Mouse (Mus musculus): Measurements from ENCODE around the gene Bex6. TPM values are rescaled to one million over a fixed set of nuclear protein-coding genes. Genes with fewer than 3 reads are reported as not detected.

The Bex6 gene
- total RNA-seq (2014; rRNA removed): not detected in 2 replicates
- not detected in 2 replicates for polyA plus RNA-seq (2015; fragmentation: Nextera tagmentation; extraction: Ambion mirVana)

- ATAC-seq (ENCODE audit: low FRiP score): no peak
- TF ChIP-seq CTCF (IDR thresholded peaks at IDR 0.05): no peak
- no peak within 1 kb of the TSS for H3K27ac ChIP-seq (ENCODE audit: low read depth, low read length)
These were observed at the start of gene Bex6 for GRCm38 (mm10) chr16:32179333-32179901. Gene Bex6, plus strand, starts transcription at chr16:32179823.

GRCm38 (mm10) chr16:32130190-32130826 lies 49.3 kb upstream of the Bex6 start:
- ATAC-seq (ENCODE audit: low FRiP score) (no peak), DNase-seq (ENCODE audit: low spot score) (no peak)
- H3K4me3 ChIP-seq (ENCODE audit: low read depth, low read length): no peak overlapping the region
- no peaks in the 10 kb centered on the region for H3K36me3 ChIP-seq (ENCODE audit: insufficient read depth, low read length)
- WGBS: 78% methylated on average over 16 of the region's 16 CpGs
- H3K4me1 ChIP-seq (ENCODE audit: insufficient read depth, low read length): no peaks in the 10 kb centered on the region
- H3K9ac ChIP-seq (replicated peaks; ENCODE audit: low read length, poor library complexity, severe bottlenecking): no peak overlapping the region
- TF ChIP-seq CTCF (IDR thresholded peaks at IDR 0.05): no peak
- H3K27ac ChIP-seq (ENCODE audit: low read depth, low read length): no peak overlapping the region
- H3K9me3 ChIP-seq (ENCODE audit: low read length): no peaks in the 10 kb centered on the region
- no peaks in the 10 kb centered on the region for H3K27me3 ChIP-seq (ENCODE audit: insufficient read depth, low read length)
- H3K4me2 ChIP-seq (ENCODE audit: low read depth, low read length, poor library complexity, severe bottlenecking): no peak overlapping the region

More at GRCm38 (mm10) chr16:32179333-32179901, at the start of gene Bex6:
- Histone ChIP-seq H3K27me3 (ENCODE audit: insufficient read depth, low read length) (no peaks in the 10 kb centered on the region), H3K9ac (replicated peaks; ENCODE audit: low read length, poor library complexity, severe bottlenecking) (no peak within 1 kb of the TSS), H3K4me1 (ENCODE audit: insufficient read depth, low read length) (no peaks in the 10 kb centered on the region), H3K36me3 (ENCODE audit: insufficient read depth, low read length) (no peaks in the 10 kb centered on the region), H3K4me3 (ENCODE audit: low read depth, low read length) (no peak within 1 kb of the TSS), H3K9me3 (ENCODE audit: low read length) (no peaks in the 10 kb centered on the region), H3K4me2 (ENCODE audit: low read depth, low read length, poor library complexity, severe bottlenecking) (no peak within 1 kb of the TSS)
- DNase-seq (ENCODE audit: low spot score): no peak
- WGBS: 85% methylated on average over 6 of the region's 6 CpGs

- 90% methylated on average over 3 of the region's 3 CpGs for WGBS
- ATAC-seq (ENCODE audit: low FRiP score) (no peak), DNase-seq (ENCODE audit: low spot score) (no peak)
- Histone ChIP-seq H3K4me3 (ENCODE audit: low read depth, low read length) (no peak overlapping the region), H3K4me1 (ENCODE audit: insufficient read depth, low read length) (no peaks in the 10 kb centered on the region), H3K9ac (replicated peaks; ENCODE audit: low read length, poor library complexity, severe bottlenecking) (no peak overlapping the region), H3K27me3 (ENCODE audit: insufficient read depth, low read length) (no peaks in the 10 kb centered on the region), H3K4me2 (ENCODE audit: low read depth, low read length, poor library complexity, severe bottlenecking) (no peak overlapping the region), H3K36me3 (ENCODE audit: insufficient read depth, low read length) (no peaks in the 10 kb centered on the region), H3K27ac (ENCODE audit: low read depth, low read length) (no peak overlapping the region), H3K9me3 (ENCODE audit: low read length) (no peaks in the 10 kb centered on the region)
- TF ChIP-seq CTCF (IDR thresholded peaks at IDR 0.05): no peak
These were observed 46.5 kb upstream of the Bex6 start for GRCm38 (mm10) chr16:32133148-32133547.

- Histone ChIP-seq H3K27me3 (ENCODE audit: insufficient read depth, low read length) (no peaks in the 10 kb centered on the region), H3K9ac (replicated peaks; ENCODE audit: low read length, poor library complexity, severe bottlenecking) (no peak overlapping the region), H3K9me3 (ENCODE audit: low read length) (no peaks in the 10 kb centered on the region), H3K4me3 (ENCODE audit: low read depth, low read length) (no peak overlapping the region), H3K4me2 (ENCODE audit: low read depth, low read length, poor library complexity, severe bottlenecking) (no peak overlapping the region), H3K27ac (ENCODE audit: low read depth, low read length) (no peak overlapping the region), H3K36me3 (ENCODE audit: insufficient read depth, low read length) (no peaks in the 10 kb centered on the region), H3K4me1 (ENCODE audit: insufficient read depth, low read length) (no peaks in the 10 kb centered on the region)
- no peak for TF ChIP-seq CTCF (IDR thresholded peaks at IDR 0.05)
- ATAC-seq (ENCODE audit: low FRiP score) (no peak), DNase-seq (ENCODE audit: low spot score) (no peak)
- WGBS: 79% methylated on average over 7 of the region's 7 CpGs
These were observed 43.7 kb upstream of the Bex6 start for GRCm38 (mm10) chr16:32135842-32136357.

GRCm38 (mm10) chr16:32138954-32139353 lies 40.7 kb upstream of the Bex6 start:
- no peaks in the 10 kb centered on the region for H3K27me3 ChIP-seq (ENCODE audit: insufficient read depth, low read length)
- no peak for TF ChIP-seq CTCF (IDR thresholded peaks at IDR 0.05)
- H3K4me2 ChIP-seq (ENCODE audit: low read depth, low read length, poor library complexity, severe bottlenecking): no peak overlapping the region
- no peaks in the 10 kb centered on the region for H3K36me3 ChIP-seq (ENCODE audit: insufficient read depth, low read length)
- ATAC-seq (ENCODE audit: low FRiP score) (no peak), DNase-seq (ENCODE audit: low spot score) (no peak)
- no peak overlapping the region for H3K27ac ChIP-seq (ENCODE audit: low read depth, low read length)
- no peak overlapping the region for H3K9ac ChIP-seq (replicated peaks; ENCODE audit: low read length, poor library complexity, severe bottlenecking)
- H3K4me1 ChIP-seq (ENCODE audit: insufficient read depth, low read length): no peaks in the 10 kb centered on the region
- no peaks in the 10 kb centered on the region for H3K9me3 ChIP-seq (ENCODE audit: low read length)
- WGBS: 88% methylated on average over 1 of the region's 1 CpGs
- H3K4me3 ChIP-seq (ENCODE audit: low read depth, low read length): no peak overlapping the region

GRCm38 (mm10) chr16:32143766-32144165 lies 35.9 kb upstream of the Bex6 start:
- Histone ChIP-seq H3K4me2 (ENCODE audit: low read depth, low read length, poor library complexity, severe bottlenecking) (no peak overlapping the region), H3K27me3 (ENCODE audit: insufficient read depth, low read length) (no peaks in the 10 kb centered on the region), H3K4me3 (ENCODE audit: low read depth, low read length) (no peak overlapping the region), H3K4me1 (ENCODE audit: insufficient read depth, low read length) (no peaks in the 10 kb centered on the region), H3K9me3 (ENCODE audit: low read length) (no peaks in the 10 kb centered on the region), H3K9ac (replicated peaks; ENCODE audit: low read length, poor library complexity, severe bottlenecking) (no peak overlapping the region), H3K27ac (ENCODE audit: low read depth, low read length) (no peak overlapping the region), H3K36me3 (ENCODE audit: insufficient read depth, low read length) (no peaks in the 10 kb centered on the region)
- 92% methylated on average over 15 of the region's 15 CpGs for WGBS
- ATAC-seq (ENCODE audit: low FRiP score) (no peak), DNase-seq (ENCODE audit: low spot score) (no peak)
- TF ChIP-seq CTCF (IDR thresholded peaks at IDR 0.05): no peak

Measured in midbrain, postnatal 0 days (tissue).